Mouse (Mus musculus) CD4-positive helper T cell, adult 2 months (primary cell): ENCODE results near the gene Smo.

Experiments
- DNase-seq: peaks from one replicate; pipeline ENCODE4 v3.0.0-alpha.2; 2012; ENCODE audit warnings: low read depth, missing footprints, low spot score

Smo gene

GRCm38 (mm10) chr6:29735336-29735688 is at the start of gene Smo:
Gene Smo, plus strand, starts transcription at chr6:29735503.
- DNase-seq = no peak

- DNase-seq = no peak
Observed at GRCm38 (mm10) chr6:29685952-29686351, 49.4 kb upstream of the Smo start.

DNA sequence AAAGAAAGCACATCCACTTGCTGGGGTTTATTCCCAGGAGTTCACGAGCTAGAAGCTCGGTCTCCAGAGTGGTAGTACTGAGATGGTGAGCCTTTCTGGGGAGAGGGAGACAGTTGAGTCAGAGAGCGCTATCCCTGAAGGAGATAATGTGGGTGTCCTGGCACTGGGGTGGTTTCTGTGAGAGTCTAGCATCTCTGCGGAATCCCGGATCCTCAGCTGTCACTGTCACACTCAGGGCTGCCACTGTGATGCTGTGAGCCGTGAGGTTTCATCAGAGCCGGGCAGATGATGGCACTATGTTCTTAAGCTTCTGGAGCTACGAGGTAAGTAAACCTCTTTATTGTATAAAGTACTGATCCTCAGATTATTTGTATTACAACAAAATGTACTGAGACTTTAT is 45.8 kb upstream of the Smo start:
- no peak for DNase-seq

DNA sequence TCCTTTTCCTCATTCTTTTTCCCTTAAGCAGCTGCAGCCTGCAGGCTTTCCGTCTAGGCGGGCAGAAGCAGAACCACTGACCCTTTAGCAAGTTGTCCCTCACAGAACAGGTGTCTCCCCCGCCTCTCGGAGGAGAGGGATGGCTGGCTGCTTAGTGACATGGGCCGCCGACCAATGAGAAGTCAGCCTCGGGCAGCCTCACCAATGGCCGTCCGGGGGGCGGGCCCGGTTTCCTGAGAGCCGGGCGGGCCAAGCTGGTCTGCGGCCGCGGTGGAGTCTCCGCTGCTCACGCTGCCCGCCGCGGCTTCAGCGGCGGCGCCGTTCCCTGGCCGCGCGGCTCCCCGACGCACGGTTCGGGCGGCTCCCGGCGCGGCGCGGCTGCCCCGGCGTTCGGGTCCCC is 41.4 kb upstream of the Smo start, which contains the start of gene Tspan33:
TSS of gene Tspan33 (plus strand) at position 270 of the 400 bp plus-strand sequence.
- peak; percentile 80 for DNase-seq

DNA sequence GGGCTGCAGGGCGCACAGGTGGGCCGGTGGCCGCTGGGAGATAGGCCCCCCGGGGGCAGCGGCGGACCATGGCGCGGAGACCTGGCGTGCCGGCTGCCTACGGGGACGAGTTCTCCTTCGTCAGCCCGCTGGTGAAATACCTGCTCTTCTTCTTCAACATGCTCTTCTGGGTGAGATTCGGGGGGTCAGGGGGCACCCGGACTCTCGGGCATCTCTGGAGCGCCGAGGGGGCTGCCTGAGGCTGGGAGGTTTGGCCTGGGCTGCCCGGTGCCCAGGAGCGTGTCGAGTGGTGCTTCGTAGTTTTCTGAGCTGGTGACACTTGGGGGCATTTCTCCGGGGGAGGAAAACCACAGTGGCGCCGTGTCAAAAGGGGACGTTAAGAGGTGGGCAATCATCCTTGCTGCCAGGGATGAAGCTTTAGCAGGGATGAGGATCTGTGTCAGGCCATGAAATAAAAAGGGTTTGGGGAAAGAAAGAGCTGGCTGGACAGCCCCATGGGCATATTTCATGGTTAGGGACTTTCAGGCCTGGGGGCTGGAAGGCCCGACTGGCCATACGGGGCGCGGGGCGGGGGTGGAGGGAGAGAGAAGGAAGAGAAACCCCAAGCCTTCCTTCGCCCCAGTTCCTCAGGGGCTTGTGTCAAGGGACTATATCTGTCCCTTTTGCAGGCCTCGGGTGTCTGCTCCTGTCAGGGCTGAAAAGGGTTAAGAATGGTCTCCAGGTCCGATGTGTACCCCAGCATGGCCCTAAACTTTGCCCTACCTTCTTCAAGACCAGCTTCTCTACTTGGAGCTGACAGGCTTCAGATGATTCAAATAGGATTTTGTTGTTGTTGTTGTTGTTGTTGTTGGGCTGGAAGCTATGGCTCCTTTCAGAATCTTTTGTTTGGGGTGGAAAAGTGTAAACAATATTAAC is 40.7 kb upstream of the Smo start:
- DNase-seq = no peak

- no peak for DNase-seq
Observed at GRCm38 (mm10) chr6:29695290-29695674, 40.0 kb upstream of the Smo start.

- no peak for DNase-seq
Observed at GRCm38 (mm10) chr6:29695975-29696374, 39.3 kb upstream of the Smo start.

DNA sequence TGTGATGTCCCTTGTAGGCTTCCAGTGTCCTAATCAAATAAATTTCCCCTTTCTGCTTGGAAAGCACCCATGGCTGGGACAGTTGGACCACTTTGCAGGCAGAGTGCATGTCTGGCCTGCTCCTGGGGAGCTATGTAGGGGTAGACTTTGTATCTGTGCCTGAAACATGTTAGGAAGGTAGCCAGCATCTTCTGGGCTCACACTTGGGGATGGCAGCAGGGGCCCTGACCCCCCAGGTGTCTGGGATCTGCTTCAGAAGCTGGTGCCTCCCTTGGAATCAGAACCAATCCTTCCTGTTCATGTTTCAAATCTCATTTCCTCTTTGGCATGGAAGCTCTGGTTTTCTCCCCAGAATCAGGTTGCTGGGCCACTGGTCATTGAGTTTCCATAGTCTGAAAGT is 38.2 kb upstream of the Smo start:
- no peak for DNase-seq

- no peak for DNase-seq
Observed at GRCm38 (mm10) chr6:29697548-29697947, 37.8 kb upstream of the Smo start.

DNA sequence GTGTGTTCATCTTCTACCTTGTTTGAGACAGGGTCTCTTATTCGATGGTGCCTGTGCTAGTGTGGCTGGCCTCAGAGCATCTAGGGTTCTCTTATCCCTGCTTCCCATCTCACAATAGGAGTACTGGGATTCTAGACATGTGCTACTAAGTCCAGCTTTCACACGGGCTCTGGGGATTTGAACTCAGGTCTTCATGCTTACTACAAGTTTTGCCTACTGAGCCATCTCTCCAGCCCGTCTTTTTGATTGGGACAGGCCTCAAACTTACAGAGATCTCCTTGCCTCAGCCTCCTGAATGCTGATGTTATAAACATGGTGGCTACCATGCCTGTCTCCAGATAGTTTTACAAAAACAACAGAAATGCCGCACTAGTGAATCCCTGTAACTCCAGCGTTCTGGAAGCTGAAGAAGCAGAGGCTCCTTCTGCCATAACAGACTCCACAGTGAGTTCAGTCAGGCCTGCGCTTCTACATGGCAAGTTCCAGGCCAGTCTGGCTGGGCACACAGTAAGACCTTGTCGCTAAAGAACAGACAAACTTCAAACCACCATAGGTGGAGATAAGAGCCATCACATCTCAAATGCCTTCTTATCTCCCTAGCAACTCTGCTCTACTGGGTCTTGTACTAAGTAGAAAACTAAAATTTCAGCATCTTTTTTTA is 36.1 kb upstream of the Smo start:
- no peak for DNase-seq

DNA sequence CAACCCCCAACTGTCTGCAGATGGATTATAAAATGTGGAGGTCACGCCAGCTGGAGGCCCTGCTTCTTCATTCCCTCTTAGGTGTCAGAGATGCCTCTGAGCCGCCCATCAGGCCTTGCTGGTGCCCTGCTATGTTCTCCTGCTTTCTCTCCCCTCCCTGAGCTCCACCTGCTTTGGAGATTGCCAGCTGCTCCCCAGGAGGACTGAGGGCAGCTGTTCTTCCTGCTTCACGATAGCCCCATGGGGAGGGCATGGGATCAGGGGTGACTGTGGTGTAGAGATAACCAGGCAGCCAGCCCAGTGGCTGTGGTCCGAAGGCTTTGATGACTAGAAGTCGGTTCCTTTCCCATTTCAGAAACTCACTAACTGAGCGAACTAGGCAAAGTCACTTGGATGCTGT is 34.3 kb upstream of the Smo start:
- DNase-seq = no peak

DNA sequence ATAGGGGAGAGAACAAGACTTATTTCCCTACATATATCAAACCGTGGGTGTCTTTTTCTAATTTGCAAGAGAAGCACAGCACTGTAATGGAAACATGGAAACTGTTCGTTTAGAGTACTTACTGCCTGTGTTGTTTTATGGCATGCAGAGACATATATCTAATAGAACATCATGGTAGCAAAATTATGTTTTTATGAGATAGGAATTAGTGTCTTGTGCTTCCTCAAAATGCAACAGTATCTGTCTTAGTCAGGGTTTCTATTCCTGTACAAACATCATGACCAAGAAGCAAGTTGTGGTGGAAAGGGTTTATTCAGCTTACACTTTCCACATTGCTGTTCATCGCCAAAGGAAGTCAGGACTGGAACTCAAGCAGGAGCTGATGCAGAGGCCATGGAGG is 33.2 kb upstream of the Smo start:
- no peak for DNase-seq

- no peak for DNase-seq
Observed at GRCm38 (mm10) chr6:29704143-29704542, 31.2 kb upstream of the Smo start.

DNA sequence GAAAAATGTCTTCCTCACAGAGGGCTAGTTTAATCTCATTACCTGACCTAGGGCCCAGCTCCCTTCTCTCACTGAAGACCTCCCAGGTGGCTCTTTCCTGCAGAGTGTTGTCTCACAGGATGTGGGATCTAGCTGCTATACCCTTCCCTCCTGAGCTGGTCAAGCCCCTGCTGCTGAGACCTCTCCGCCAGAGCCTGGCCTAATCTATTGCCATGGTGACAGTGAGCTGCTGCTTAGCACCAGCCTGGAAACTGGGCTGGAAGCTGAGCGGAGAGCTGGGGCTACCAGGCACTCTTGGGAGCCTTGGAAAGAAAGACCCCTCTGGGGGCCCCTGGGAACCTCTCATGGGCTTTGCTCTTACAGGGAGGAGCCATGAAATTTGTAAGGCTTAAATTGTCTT is 27.4 kb upstream of the Smo start:
- no peak for DNase-seq

DNA sequence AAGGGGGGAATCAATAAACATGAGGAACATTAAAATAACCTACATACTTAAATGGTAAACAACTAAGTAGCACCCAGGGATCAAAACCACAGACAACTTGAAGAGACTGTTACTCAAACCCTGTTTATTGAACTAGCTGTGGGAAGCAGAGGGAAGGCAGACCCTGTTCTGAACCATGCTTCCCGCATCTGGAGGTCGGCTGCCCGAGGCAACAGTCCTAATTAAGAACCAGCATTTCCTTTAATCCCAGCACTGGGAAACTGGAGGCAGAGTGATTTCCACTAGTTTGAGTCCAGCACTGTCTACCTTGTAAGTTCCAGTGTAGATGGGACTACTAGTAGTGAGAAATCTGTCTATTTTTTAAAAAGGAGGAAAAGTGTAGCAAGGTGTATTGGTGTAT is 24.0 kb upstream of the Smo start:
- DNase-seq = no peak

- peak; percentile 59 for DNase-seq
Observed at GRCm38 (mm10) chr6:29712011-29712584, 23.2 kb upstream of the Smo start.

DNA sequence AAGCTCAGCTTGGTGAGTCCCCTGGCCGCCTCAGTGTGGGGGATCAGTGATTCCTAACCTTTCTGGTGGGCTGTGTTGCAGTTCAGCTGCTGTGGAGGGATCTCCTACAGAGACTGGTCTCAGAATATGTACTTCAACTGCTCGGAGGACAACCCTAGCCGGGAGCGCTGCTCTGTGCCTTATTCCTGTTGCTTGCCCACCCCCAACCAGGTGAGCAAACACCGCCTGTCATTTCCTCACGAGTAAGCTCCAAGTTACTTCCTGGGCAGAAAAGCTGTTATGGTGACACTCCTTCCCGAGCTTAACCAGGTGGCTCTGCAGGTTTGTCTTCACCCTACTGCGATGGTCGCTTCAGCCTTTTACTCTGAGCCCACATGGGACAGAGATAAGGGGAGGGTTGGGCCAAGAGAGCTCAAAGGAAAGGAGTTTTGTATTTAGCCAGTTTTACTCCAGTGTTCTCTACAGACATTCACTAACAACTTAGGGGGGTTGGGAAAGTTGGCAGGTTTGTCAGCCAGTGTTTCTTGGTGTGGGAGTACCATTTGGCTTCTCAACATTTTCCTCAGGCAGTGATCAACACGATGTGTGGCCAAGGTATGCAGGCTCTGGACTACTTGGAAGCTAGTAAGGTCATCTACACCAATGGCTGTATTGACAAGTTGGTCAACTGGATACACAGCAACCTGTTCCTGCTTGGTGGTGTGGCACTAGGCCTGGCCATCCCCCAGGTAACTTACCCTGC is 18.5 kb upstream of the Smo start:
- DNase-seq = no peak

GRCm38 (mm10) chr6:29717541-29717940 is 17.8 kb upstream of the Smo start:
- DNase-seq = no peak

- DNase-seq = no peak
Observed at GRCm38 (mm10) chr6:29717952-29718521, 17.3 kb upstream of the Smo start.

GRCm38 (mm10) chr6:29718894-29719329 is 16.4 kb upstream of the Smo start:
- no peak for DNase-seq

- DNase-seq = no peak
Observed at GRCm38 (mm10) chr6:29721890-29722289, 13.4 kb upstream of the Smo start.
